Mouse (Mus musculus) ES-E14 (cell line): ENCODE results near the gene Mogs.

Experiments
- HCFC1 ChIP-seq: IDR thresholded peaks from 2 replicates; pipeline ENCODE4 v1.6.1; 2012; ENCODE audit warnings: low read length, inconsistent platforms, borderline replicate concordance; ENCODE audit not compliant: insufficient read depth
- MAFK ChIP-seq: IDR thresholded peaks from 2 replicates; pipeline ENCODE4 v1.6.1; 2014; ENCODE audit warnings: mild to moderate bottlenecking, low read depth, low read length, inconsistent platforms; ENCODE audit not compliant: insufficient read depth
- ZC3H11A ChIP-seq: IDR thresholded peaks from 2 replicates; pipeline ENCODE4 v1.6.1; 2012; ENCODE audit warnings: low read depth, mild to moderate bottlenecking, inconsistent platforms, low read length, borderline replicate concordance
- ZNF384 ChIP-seq: IDR thresholded peaks from 2 replicates; pipeline ENCODE4 v1.6.1; 2012; ENCODE audit warnings: low read depth, low read length, inconsistent platforms

DNA sequence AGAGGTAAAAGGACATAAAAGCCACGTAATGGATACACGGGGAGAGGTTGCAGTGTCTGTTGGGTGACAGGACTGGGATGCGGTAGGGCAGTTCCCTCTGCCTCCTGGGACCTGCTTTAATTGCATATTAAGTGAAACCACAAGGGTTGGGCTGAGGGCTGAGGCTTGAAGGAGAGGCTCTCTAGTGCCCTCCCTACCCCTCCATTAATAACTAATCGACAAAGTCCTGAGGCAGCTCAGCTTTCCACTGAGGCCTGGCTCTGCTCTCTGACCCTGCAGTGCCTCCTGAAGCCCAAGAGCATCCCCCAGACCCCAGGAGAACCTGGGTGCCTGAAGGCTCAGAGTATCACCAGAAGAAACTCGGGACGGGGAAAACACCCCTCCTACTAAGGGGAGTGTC, 30.8 kb upstream of the Mogs start:
- no peak for TF ChIP-seq ZNF384
- TF ChIP-seq MAFK = no peak
- TF ChIP-seq HCFC1 = no peak
- TF ChIP-seq ZC3H11A = no peak
